Mouse (Mus musculus) liver, postnatal 0 days (tissue): ENCODE results near the gene Tbc1d5.

ENCODE experiments used
- CTCF ChIP-seq: sonication (generic); IDR thresholded peaks from 2 replicates; pipeline ENCODE4 v1.5.1; 2016; ENCODE audit warnings: antibody characterized with exemption, low read depth
- EP300 ChIP-seq: IDR thresholded peaks from 2 replicates; pipeline ENCODE4 v1.6.1; 2016; ENCODE audit warnings: antibody characterized with exemption, low read depth, mild to moderate bottlenecking

- no peak for TF ChIP-seq CTCF
- TF ChIP-seq EP300: no peak
These were observed 450.1 kb downstream of the Tbc1d5 start for GRCm38 (mm10) chr17:50729031-50729430.
